Mouse (Mus musculus): ENCODE measurements around the gene Marc1.

DNA sequence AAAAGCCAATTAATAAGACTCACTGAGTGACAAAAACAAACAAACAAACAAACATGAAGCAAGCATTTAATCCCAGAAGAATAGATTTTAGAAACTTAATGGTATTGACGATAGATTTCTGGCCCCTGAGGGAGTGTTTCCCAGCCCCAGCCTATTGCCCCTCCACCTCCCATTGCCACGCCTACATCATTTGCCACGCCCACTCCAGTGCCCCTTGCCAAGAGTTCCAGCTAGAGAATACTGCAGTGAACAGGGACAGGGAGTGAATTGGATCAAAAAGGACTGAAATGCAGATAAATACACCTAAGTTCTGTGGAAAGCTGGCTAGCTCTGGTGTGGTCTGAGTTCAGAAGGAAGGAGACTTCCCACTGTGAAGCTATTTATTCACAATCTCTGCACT lies 47.2 kb downstream of the Marc1 start:
- TF ChIP-seq CTCF (IDR thresholded peaks at IDR 0.05; ENCODE audit: extremely low read depth, insufficient read depth, low read length), result no peak
- no peak for TF ChIP-seq POLR2A (IDR thresholded peaks at IDR 0.05; ENCODE audit: extremely low read depth, insufficient read depth, low read length)

Measured in cortical plate, adult 2 months (tissue).